Mouse (Mus musculus) intestine, postnatal 0 days (tissue): ENCODE data around the gene Gm42715. TPM values are rescaled to one million over a fixed set of nuclear protein-coding genes. Genes with fewer than 3 reads are reported as not detected.

Experiments used
- ATAC-seq: fragments of 200-750 bp; cut with Nextera tagmentation; 2 replicates; pipeline ENCODE4 v1.8.0; 2017; ENCODE audit warnings: mild to moderate bottlenecking, moderate TSS enrichment, moderate library complexity
- H3K27ac ChIP-seq: fragments of 300-500 bp; sonication (generic); 2 replicates; pipeline ENCODE4 v1.5.1; 2014; ENCODE audit warnings: mild to moderate bottlenecking, low read depth, low read length, moderate library complexity
- H3K27me3 ChIP-seq: fragments of 300-500 bp; sonication (generic); replicated peaks from 2 replicates; pipeline ENCODE4 v1.6.1; 2014; ENCODE audit warnings: low read length, mixed read lengths; ENCODE audit not compliant: control insufficient read depth, insufficient read depth
- H3K36me3 ChIP-seq: fragments of 300-500 bp; sonication (generic); 2 replicates; pipeline ENCODE4 v1.6.1; 2014; ENCODE audit warnings: mild to moderate bottlenecking, moderate library complexity; ENCODE audit not compliant: control insufficient read depth, insufficient read depth
- H3K4me1 ChIP-seq: fragments of 300-500 bp; sonication (generic); replicated peaks from 2 replicates; pipeline ENCODE4 v1.6.1; 2014; ENCODE audit warnings: antibody characterized with exemption, low read length, mixed read lengths; ENCODE audit not compliant: control insufficient read depth, insufficient read depth
- H3K4me2 ChIP-seq: fragments of 300-500 bp; sonication (generic); replicated peaks from 2 replicates; pipeline ENCODE4 v1.6.1; 2014; ENCODE audit warnings: low read depth, mild to moderate bottlenecking, moderate library complexity
- H3K4me3 ChIP-seq: fragments of 300-500 bp; sonication (generic); 2 replicates; pipeline ENCODE4 v1.5.1; 2014; ENCODE audit warnings: low read depth, low read length
- H3K9ac ChIP-seq: fragments of 300-500 bp; sonication (generic); 2 replicates; pipeline ENCODE4 v1.6.1; 2014; ENCODE audit warnings: mild to moderate bottlenecking, low read depth, low read length
- H3K9me3 ChIP-seq: fragments of 300-500 bp; sonication (generic); 2 replicates; pipeline ENCODE4 v1.6.1; 2016; ENCODE audit warnings: mixed run types; ENCODE audit not compliant: control insufficient read depth
- CTCF ChIP-seq: sonication (generic); IDR thresholded peaks from 2 replicates; pipeline ENCODE4 v1.5.1; 2016; ENCODE audit warnings: low read depth, mild to moderate bottlenecking, control low read depth, antibody characterized with exemption, moderate library complexity
- WGBS: fragments of 180-500 bp; shearing (Covaris S2); extraction: QIAGEN DNeasy Blood & Tissue Kit; methylation state at CpG from one replicate; pipeline ENCODE4 v1.1.7; 2014; 5-methylcytosine and 5-hydroxymethylcytosine counted together
- polyA plus RNA-seq: library from polyadenylated mRNA; unstranded; fragments of >200 nt; fragmentation: Nextera tagmentation; extraction: Ambion mirVana; gene quantifications from 2 replicates; pipeline ENCODE4 v1.2.1, GENCODE M21; 2015

The Gm42715 gene
- polyA plus RNA-seq, 1 experiment from 2014 or later, result 5.0 TPM

DNA sequence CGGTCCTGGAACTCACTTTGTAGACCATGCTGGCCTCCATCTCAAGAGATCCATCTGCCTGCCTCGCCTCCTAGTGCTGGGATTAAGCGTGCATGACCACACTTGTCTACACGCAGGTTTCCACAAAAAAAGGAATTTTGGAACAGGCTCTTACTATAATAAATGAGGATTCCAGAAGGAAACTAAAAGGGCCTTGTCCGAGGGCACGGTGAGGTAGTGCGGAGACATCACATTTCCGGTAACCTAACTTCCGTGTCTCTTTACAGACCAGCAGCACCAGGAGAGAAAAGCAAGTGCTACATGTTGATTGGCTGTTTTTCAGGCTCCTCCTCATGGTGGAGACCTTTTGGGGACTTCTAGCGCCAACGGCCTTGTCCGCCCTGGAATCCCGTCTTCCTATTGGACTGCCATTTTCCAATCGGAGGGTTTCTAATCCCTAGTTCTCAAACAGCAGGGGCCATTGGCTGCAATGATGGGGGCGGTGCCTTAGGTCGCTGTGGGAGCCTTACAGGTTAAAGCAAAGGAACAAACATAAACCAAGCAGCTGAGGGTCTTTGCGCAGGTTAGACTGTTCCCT lies 53.6 kb downstream of the Gm42715 start, which contains the start of gene Phkg2:
Phkg2 (plus strand) TSS at position 446 of the 577 bp plus-strand sequence.
- WGBS, result under 1% methylated on average over 17 of the region's 17 CpGs
- peak; percentile 99 for ATAC-seq
- H3K36me3 ChIP-seq, result peaks cover 17% of the 10 kb centered on the region

GRCm38 (mm10) chr7:127573503-127574008 lies 54.2 kb downstream of the Gm42715 start:
- TF ChIP-seq CTCF, result no peak
- H3K36me3 ChIP-seq, result peaks cover 22% of the 10 kb centered on the region
- no peaks in the 10 kb centered on the region for H3K27me3 ChIP-seq
- H3K4me1 ChIP-seq, result no peaks in the 10 kb centered on the region
- peak overlapping the region; percentile 92 for H3K4me2 ChIP-seq
- peak overlapping the region; percentile 60 for H3K9ac ChIP-seq
- no peaks in the 10 kb centered on the region for H3K9me3 ChIP-seq
- H3K4me3 ChIP-seq, result peak overlapping the region; percentile 73
- peak; percentile 33; the same call in 1 of the 2 replicates for ATAC-seq
- WGBS, result 1% methylated on average over 28 of the region's 28 CpGs
- H3K27ac ChIP-seq, result peak overlapping the region; percentile 46; the same call in 1 of the 2 replicates

More for the DNA sequence above, 53.6 kb downstream of the Gm42715 start, which contains the start of gene Phkg2:
- peak within 1 kb of the TSS; percentile 92 for H3K4me2 ChIP-seq
- no peaks in the 10 kb centered on the region for H3K27me3 ChIP-seq
- H3K9me3 ChIP-seq, result no peaks in the 10 kb centered on the region
- H3K9ac ChIP-seq, result peak within 1 kb of the TSS; percentile 60
- TF ChIP-seq CTCF, result 0 out of 2 replicates have a peak, but pooled peaks have one; percentile 10
- H3K4me3 ChIP-seq, result peak within 1 kb of the TSS; percentile 73
- no peaks in the 10 kb centered on the region for H3K4me1 ChIP-seq
- H3K27ac ChIP-seq, result peak within 1 kb of the TSS; percentile 62

GRCm38 (mm10) chr7:127574115-127574514 lies 54.7 kb downstream of the Gm42715 start:
- no peak overlapping the region for H3K27ac ChIP-seq
- WGBS, result 14% methylated on average over 7 of the region's 7 CpGs
- no peak for ATAC-seq

DNA sequence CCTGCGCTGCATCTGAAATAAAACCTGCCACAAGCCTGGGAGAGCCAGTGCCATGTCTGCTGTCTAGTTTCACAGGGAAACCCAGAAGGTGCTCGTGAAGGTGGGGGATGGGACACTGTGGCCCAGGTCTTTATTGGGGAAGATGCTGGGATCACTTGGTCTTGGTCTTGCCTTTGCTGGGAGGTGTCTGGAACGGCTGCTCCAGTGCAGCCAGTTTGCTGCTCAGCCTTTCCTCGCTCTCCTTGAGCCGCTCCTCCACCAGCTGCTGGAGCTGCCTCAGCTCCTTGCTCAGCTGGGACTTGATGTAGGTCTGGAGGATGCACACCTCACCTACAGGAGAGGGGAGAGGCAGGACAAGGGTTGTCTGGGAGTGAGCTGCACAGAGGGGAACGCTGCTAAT lies 63.9 kb downstream of the Gm42715 start:
- H3K27ac ChIP-seq, result no peak overlapping the region
- no peak overlapping the region for H3K9ac ChIP-seq
- peaks cover 59% of the 10 kb centered on the region for H3K36me3 ChIP-seq
- WGBS, result 97% methylated on average over 6 of the region's 6 CpGs
- H3K9me3 ChIP-seq, result no peaks in the 10 kb centered on the region
- no peaks in the 10 kb centered on the region; the same call in 1 of the 2 replicates for H3K4me1 ChIP-seq
- H3K4me2 ChIP-seq, result no peak overlapping the region
- H3K4me3 ChIP-seq, result no peak overlapping the region
- ATAC-seq, result no peak
- no peak for TF ChIP-seq CTCF
- no peaks in the 10 kb centered on the region for H3K27me3 ChIP-seq

More at GRCm38 (mm10) chr7:127574115-127574514, 54.7 kb downstream of the Gm42715 start:
- Histone ChIP-seq H3K36me3 (peaks cover 26% of the 10 kb centered on the region), H3K4me1 (no peaks in the 10 kb centered on the region), H3K4me3 (peak overlapping the region; percentile 73), H3K9ac (peak overlapping the region; percentile 60; the same call in 1 of the 2 replicates), H3K27me3 (no peaks in the 10 kb centered on the region), H3K4me2 (peak overlapping the region; percentile 92), H3K9me3 (no peaks in the 10 kb centered on the region)
- TF ChIP-seq CTCF, result no peak

DNA sequence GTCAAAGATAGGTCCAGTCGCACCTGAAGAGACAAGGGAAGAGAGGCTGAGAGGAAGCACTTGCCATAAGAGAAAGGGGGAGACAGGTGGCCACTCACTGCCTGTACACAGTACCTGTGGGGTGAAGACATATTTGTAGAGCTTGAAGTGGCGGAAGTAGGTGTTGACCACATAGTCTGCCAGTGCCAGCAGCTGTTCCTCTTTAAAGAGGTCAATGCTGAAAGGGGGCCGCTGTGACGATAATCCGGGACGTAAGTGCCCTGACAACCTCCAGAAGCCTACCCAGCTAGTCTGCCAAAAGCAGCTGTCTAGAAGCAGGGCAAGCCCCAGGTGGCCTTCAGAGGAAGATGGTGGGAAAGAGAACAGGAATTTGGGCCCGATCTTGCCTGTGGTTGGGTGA lies 65.6 kb downstream of the Gm42715 start:
- no peak for ATAC-seq
- Histone ChIP-seq H3K9ac (no peak overlapping the region), H3K4me1 (no peaks in the 10 kb centered on the region; the same call in 1 of the 2 replicates), H3K27ac (no peak overlapping the region), H3K9me3 (no peaks in the 10 kb centered on the region), H3K36me3 (peaks cover 44% of the 10 kb centered on the region), H3K4me3 (no peak overlapping the region), H3K27me3 (no peaks in the 10 kb centered on the region), H3K4me2 (no peak overlapping the region)
- 85% methylated on average over 7 of the region's 7 CpGs for WGBS
- no peak for TF ChIP-seq CTCF

- ATAC-seq, result no peak
- Histone ChIP-seq H3K36me3 (peaks cover 43% of the 10 kb centered on the region), H3K4me3 (no peak overlapping the region), H3K4me1 (no peaks in the 10 kb centered on the region; the same call in 1 of the 2 replicates), H3K9ac (no peak overlapping the region), H3K27ac (no peak overlapping the region), H3K27me3 (no peaks in the 10 kb centered on the region), H3K9me3 (no peaks in the 10 kb centered on the region), H3K4me2 (no peak overlapping the region)
- TF ChIP-seq CTCF, result no peak
- WGBS, result 88% methylated on average over 6 of the region's 6 CpGs
Measured at GRCm38 (mm10) chr7:127586149-127586548, 66.8 kb downstream of the Gm42715 start.
